Mouse (Mus musculus): ENCODE data around the gene Tgds.
"Not testable (repeated sequence)": the region's sequence is repeated elsewhere in the genome, so short reads cannot be mapped to it uniquely, and the experiment has no call there.

Gene Tgds

GRCm38 (mm10) chr14:118131931-118132641, 469 bp downstream of the Tgds start:
- DNase-seq (ENCODE audit: low read depth), result no peak

- no peak for DNase-seq (ENCODE audit: low read depth)
Measured at GRCm38 (mm10) chr14:118131472-118131871, 1.1 kb downstream of the Tgds start.

- no peak for DNase-seq (ENCODE audit: low read depth)
Measured at GRCm38 (mm10) chr14:118126301-118126700, 6.3 kb downstream of the Tgds start.

GRCm38 (mm10) chr14:118124771-118125170, 7.8 kb downstream of the Tgds start:
- no peak for DNase-seq (ENCODE audit: low read depth)

GRCm38 (mm10) chr14:118124129-118124528, 8.4 kb downstream of the Tgds start:
- no peak for DNase-seq (ENCODE audit: low read depth)

GRCm38 (mm10) chr14:118113116-118113515, 19.4 kb downstream of the Tgds start:
- DNase-seq (ENCODE audit: low read depth), result no peak

- DNase-seq (ENCODE audit: low read depth), result not testable (repeated sequence)
Measured at GRCm38 (mm10) chr14:118107479-118107878, 25.1 kb downstream of the Tgds start.

GRCm38 (mm10) chr14:118101227-118101990, 31.1 kb downstream of the Tgds start:
- no peak for DNase-seq (ENCODE audit: low read depth)

- no peak for DNase-seq (ENCODE audit: low read depth)
Measured at GRCm38 (mm10) chr14:118098265-118098664, 34.3 kb downstream of the Tgds start.

- peak; percentile 38 for DNase-seq (ENCODE audit: low read depth)
Measured at GRCm38 (mm10) chr14:118089806-118090392, 42.7 kb downstream of the Tgds start.

- peak; percentile 93 for DNase-seq (ENCODE audit: low read depth)
Measured at GRCm38 (mm10) chr14:118089215-118089805, 43.2 kb downstream of the Tgds start.

- DNase-seq (ENCODE audit: low read depth), result peak; percentile 30
Measured at GRCm38 (mm10) chr14:118088437-118089207, 43.9 kb downstream of the Tgds start.

- DNase-seq (ENCODE audit: low read depth), result no peak
Measured at GRCm38 (mm10) chr14:118086271-118087035, 46.1 kb downstream of the Tgds start.

GRCm38 (mm10) chr14:118083851-118084250, 48.7 kb downstream of the Tgds start:
- no peak for DNase-seq (ENCODE audit: low read depth)

- DNase-seq (ENCODE audit: low read depth), result no peak
Measured at GRCm38 (mm10) chr14:118080606-118081005, 51.9 kb downstream of the Tgds start.

GRCm38 (mm10) chr14:118070100-118070499, 62.5 kb downstream of the Tgds start:
- no peak for DNase-seq (ENCODE audit: low read depth)

GRCm38 (mm10) chr14:118069439-118070079, 63.0 kb downstream of the Tgds start:
- DNase-seq (ENCODE audit: low read depth), result no peak
